Mouse (Mus musculus) lung, adult 2 months (tissue): ENCODE results near the gene Nol6.

Source experiments
- CTCF ChIP-seq: fragments of 200-500 bp; IDR thresholded peaks from 2 replicates; pipeline ENCODE4 v1.5.1; 2011; ENCODE audit warnings: mild to moderate bottlenecking, low read length, control low read depth; ENCODE audit not compliant: insufficient read depth
- POLR2A ChIP-seq: fragments of 200-500 bp; IDR thresholded peaks from 2 replicates; pipeline ENCODE4 v1.6.1; 2011; ENCODE audit warnings: low read depth, mild to moderate bottlenecking, control low read depth, low read length, borderline replicate concordance; ENCODE audit errors: extremely low read depth

GRCm38 (mm10) chr4:41116817-41117216 is 7.4 kb downstream of the Nol6 start:
- TF ChIP-seq CTCF (no peak), POLR2A (no peak)
